ENCODE assay signal across 8 mouse cellular contexts in genomic region chr12:25097052-25097209, GRCm38 (mm10). TPM values are rescaled to one million over a fixed set of nuclear protein-coding genes. Genes with fewer than 3 reads are reported as not detected.
DNase-seq lines count a peak whose midpoint lies in the region; ATAC-seq and TF ChIP-seq lines count a peak whose summit lies in the region.

Gene Id2 (minus strand): TSS chr12:25097140.

- WGBS in lung, embryonic 15.5 days, result 0% methylated on average over 1 of the region's 1 CpGs
- 7% methylated on average over 1 of the region's 1 CpGs for WGBS in limb, embryonic 15.5 days
- 5% methylated on average over 1 of the region's 1 CpGs for WGBS in stomach, embryonic 15.5 days

- TF ChIP-seq POLR2A in cortical plate, adult 2 months (IDR thresholded peaks at IDR 0.05; ENCODE audit: extremely low read depth, insufficient read depth, low read length), result no peak

- H3K4me2 ChIP-seq in lung, embryonic 15.5 days, result peak within 1 kb of the TSS; percentile 91
- peak within 1 kb of the TSS; percentile 82 for H3K4me2 ChIP-seq in limb, embryonic 15.5 days
- peak within 1 kb of the TSS; percentile 93 for H3K4me2 ChIP-seq in stomach, embryonic 15.5 days

- H3K36me3 ChIP-seq in lung, embryonic 15.5 days, result no peaks in the 10 kb centered on the region
- no peaks in the 10 kb centered on the region for H3K36me3 ChIP-seq in limb, embryonic 15.5 days
- H3K36me3 ChIP-seq in stomach, embryonic 15.5 days, result no peaks in the 10 kb centered on the region

- peak within 1 kb of the TSS; percentile 58 for H3K9ac ChIP-seq in lung, embryonic 15.5 days
- H3K9ac ChIP-seq in limb, embryonic 15.5 days, result peak within 1 kb of the TSS; percentile 60
- H3K9ac ChIP-seq in stomach, embryonic 15.5 days, result peak within 1 kb of the TSS; percentile 40; the same call in 1 of the 2 replicates

- DNase-seq in lung, postnatal 10 days, result no peak
- DNase-seq in heart, postnatal 4 days, result no peak
- no peak for DNase-seq in spleen, postnatal 4 days (ENCODE audit: low spot score in 2 of 2)
- no peak for DNase-seq in thymus, postnatal 4 days

- no peaks in the 10 kb centered on the region for H3K9me3 ChIP-seq in lung, embryonic 15.5 days
- H3K9me3 ChIP-seq in limb, embryonic 15.5 days, result no peaks in the 10 kb centered on the region
- H3K9me3 ChIP-seq in stomach, embryonic 15.5 days, result no peaks in the 10 kb centered on the region

- no peaks in the 10 kb centered on the region for H3K27me3 ChIP-seq in lung, embryonic 15.5 days
- H3K27me3 ChIP-seq in limb, embryonic 15.5 days, result no peaks in the 10 kb centered on the region
- no peaks in the 10 kb centered on the region for H3K27me3 ChIP-seq in stomach, embryonic 15.5 days (replicated peaks)

- peak within 1 kb of the TSS; percentile 68 for H3K4me3 ChIP-seq in lung, embryonic 15.5 days
- H3K4me3 ChIP-seq in cortical plate, adult 2 months (ENCODE audit: insufficient read depth, low read length), result peak within 1 kb of the TSS; percentile 92
- H3K4me3 ChIP-seq in limb, embryonic 15.5 days, result peak within 1 kb of the TSS; percentile 78
- H3K4me3 ChIP-seq in stomach, embryonic 15.5 days (replicated peaks), result peak within 1 kb of the TSS; percentile 75

- no peak for ATAC-seq in lung, embryonic 15.5 days (ENCODE audit: borderline replicate concordance, extremely low read depth, low FRiP score, low TSS enrichment)
- ATAC-seq in limb, embryonic 15.5 days (ENCODE audit: insufficient number of reproducible peaks, low FRiP score, low TSS enrichment, low read depth), result no peak
- ATAC-seq in stomach, embryonic 15.5 days (ENCODE audit: insufficient read depth, low FRiP score, low read depth), result no peak

- H3K27ac ChIP-seq in lung, embryonic 15.5 days, result peak within 1 kb of the TSS; percentile 99
- peak within 1 kb of the TSS; percentile 100 for H3K27ac ChIP-seq in cortical plate, adult 2 months (ENCODE audit: insufficient read depth, low read length)
- H3K27ac ChIP-seq in limb, embryonic 15.5 days, result peak within 1 kb of the TSS; percentile 97
- H3K27ac ChIP-seq in stomach, embryonic 15.5 days, result peak within 1 kb of the TSS; percentile 96

- TF ChIP-seq CTCF in cortical plate, adult 2 months (IDR thresholded peaks at IDR 0.05; ENCODE audit: extremely low read depth, insufficient read depth, low read length), result no peak

- peaks cover 52% of the 10 kb centered on the region for H3K4me1 ChIP-seq in lung, embryonic 15.5 days
- H3K4me1 ChIP-seq in cortical plate, adult 2 months (ENCODE audit: control insufficient read depth, insufficient read depth, low read length), result no peaks in the 10 kb centered on the region; the same call in 1 of the 2 replicates
- H3K4me1 ChIP-seq in limb, embryonic 15.5 days, result peaks cover 52% of the 10 kb centered on the region
- H3K4me1 ChIP-seq in stomach, embryonic 15.5 days, result peaks cover 34% of the 10 kb centered on the region

RNA-seq across cellular contexts. Expression of gene Id2, which starts in this region (rescaled TPM):
- 420 and 447 TPM in 2 replicates for polyA plus RNA-seq in lung, embryonic 15.5 days (2015; fragmentation: Nextera tagmentation; extraction: Ambion mirVana)
- 219 and 224 TPM in 2 replicates for polyA plus RNA-seq in cortical plate, adult 2 months (2012; rRNA removed)
- 10 to 100 TPM; 35.5 to 38.2 TPM for total RNA-seq in heart, postnatal 4 days (2021)
- 265 and 283 TPM in 2 replicates for polyA plus RNA-seq in limb, embryonic 15.5 days (2015; fragmentation: Nextera tagmentation; extraction: Ambion mirVana)
- polyA plus RNA-seq in stomach, embryonic 15.5 days (2015; fragmentation: Nextera tagmentation; extraction: Ambion mirVana), result 339 and 387 TPM in 2 replicates
